Mouse (Mus musculus): ENCODE data around the gene Ccr1l1.

- TF ChIP-seq CTCF (IDR thresholded peaks at IDR 0.05; ENCODE audit: low read depth, low read length) = no peak
- no peak for TF ChIP-seq POLR2A (IDR thresholded peaks at IDR 0.05; ENCODE audit: borderline replicate concordance, low read depth, low read length)
Observed at GRCm38 (mm10) chr9:123936604-123937280, 41.5 kb downstream of the Ccr1l1 start.

All from bone marrow macrophage, adult 2 months (primary cell).